Mouse (Mus musculus) heart, postnatal 0 days (tissue): ENCODE data around the gene Zfp945. TPM values are rescaled to one million over a fixed set of nuclear protein-coding genes. Genes with fewer than 3 reads are reported as not detected.

ENCODE experiments used
- ATAC-seq: fragments of 200-750 bp; cut with Nextera tagmentation; 2 replicates; pipeline ENCODE4 v1.8.0; 2017; ENCODE audit warnings: low read depth, moderate number of reproducible peaks, moderate library complexity; ENCODE audit not compliant: insufficient read depth
- DNase-seq: peaks from one replicate; pipeline ENCODE4 v3.0.0-alpha.2; 2016; ENCODE audit warnings: low spot score
- H3K27ac ChIP-seq: fragments of 300-500 bp; sonication (generic); 2 replicates; pipeline ENCODE4 v1.5.1; 2014; ENCODE audit warnings: low read depth, mild to moderate bottlenecking
- H3K27me3 ChIP-seq: fragments of 300-500 bp; sonication (generic); 2 replicates; pipeline ENCODE4 v1.6.1; 2014; ENCODE audit warnings: low read length, mixed read lengths; ENCODE audit not compliant: control insufficient read depth, insufficient read depth
- H3K36me3 ChIP-seq: fragments of 300-500 bp; sonication (generic); replicated peaks from 2 replicates; pipeline ENCODE4 v1.6.1; 2014; ENCODE audit warnings: low read length, mixed read lengths; ENCODE audit not compliant: control insufficient read depth, insufficient read depth
- H3K4me1 ChIP-seq: fragments of 300-500 bp; sonication (generic); 2 replicates; pipeline ENCODE4 v1.6.1; 2014; ENCODE audit warnings: antibody characterized with exemption; ENCODE audit not compliant: control insufficient read depth, insufficient read depth
- H3K4me2 ChIP-seq: fragments of 300-500 bp; sonication (generic); 2 replicates; pipeline ENCODE4 v1.6.1; 2014; ENCODE audit warnings: low read depth, mild to moderate bottlenecking, low read length, moderate library complexity
- H3K4me3 ChIP-seq: fragments of 300-500 bp; sonication (generic); 2 replicates; pipeline ENCODE4 v1.5.1; 2014; ENCODE audit warnings: low read depth, low read length
- H3K9ac ChIP-seq: fragments of 300-500 bp; sonication (generic); replicated peaks from 2 replicates; pipeline ENCODE4 v1.6.1; 2014; ENCODE audit warnings: low read depth, low read length, mixed read lengths
- H3K9me3 ChIP-seq: fragments of 300-500 bp; sonication (generic); replicated peaks from 2 replicates; pipeline ENCODE4 v1.6.1; 2016; ENCODE audit warnings: low read length; ENCODE audit not compliant: control insufficient read depth
- CTCF ChIP-seq: IDR thresholded peaks from 2 replicates; pipeline ENCODE4 v1.5.1; 2016; ENCODE audit warnings: antibody characterized with exemption, control low read depth, low read depth
- EP300 ChIP-seq: IDR thresholded peaks from 2 replicates; pipeline ENCODE4 v1.6.1; 2016; ENCODE audit warnings: antibody characterized with exemption, low read depth
- WGBS: fragments of 180-500 bp; shearing (Covaris S2); extraction: QIAGEN DNeasy Blood & Tissue Kit; methylation state at CpG from one replicate; pipeline ENCODE4 v1.1.7; 2014; 5-methylcytosine and 5-hydroxymethylcytosine counted together
- polyA plus RNA-seq: library from polyadenylated mRNA; unstranded; fragments of >200 nt; fragmentation: Nextera tagmentation; extraction: Ambion mirVana; gene quantifications from 2 replicates; pipeline ENCODE4 v1.2.1, GENCODE M21; 2015
- total RNA-seq: library from RNA; depleted of rRNA; stranded (reverse); fragments of >200 nt; gene quantifications from 2 replicates; pipeline ENCODE4 v1.2.3, GENCODE M21; 2014; ENCODE audit warnings: low replicate concordance; rRNA removed

The Zfp945 gene
- total and polyA plus RNA-seq, 2 experiments from 2014 or later = 14.9 to 15.6 TPM

DNA sequence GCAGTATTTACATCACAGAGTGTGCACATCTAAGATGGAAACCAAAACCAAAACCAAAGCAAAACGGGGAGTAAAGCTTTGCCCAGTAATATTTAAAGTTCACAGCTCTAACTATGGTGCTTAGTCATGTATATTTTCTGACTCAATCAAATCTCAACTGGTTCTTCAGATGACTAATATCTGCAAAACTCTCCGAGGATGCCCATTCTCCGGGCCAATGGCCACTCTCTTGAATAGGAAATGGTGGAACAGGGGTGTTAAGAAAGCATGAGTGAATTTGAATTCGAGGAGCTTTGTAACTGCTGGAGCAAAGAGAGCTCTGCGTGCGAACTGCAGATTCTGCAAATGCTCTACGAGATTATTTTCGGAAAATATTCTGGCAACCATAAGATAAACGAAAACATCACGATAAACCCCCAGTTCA, 501 bp downstream of the Zfp945 start:
- Histone ChIP-seq H3K36me3 (peaks cover 16% of the 10 kb centered on the region), H3K27ac (peak overlapping the region; percentile 91), H3K9me3 (no peaks in the 10 kb centered on the region), H3K27me3 (no peaks in the 10 kb centered on the region), H3K9ac (peak overlapping the region; percentile 66), H3K4me1 (peaks cover 14% of the 10 kb centered on the region), H3K4me3 (peak overlapping the region; percentile 83), H3K4me2 (peak overlapping the region; percentile 63)
- peak; percentile 17 for DNase-seq
- TF ChIP-seq CTCF = no peak
- no peak for TF ChIP-seq EP300
- 1% methylated on average over 10 of the region's 10 CpGs for WGBS
- 0 out of 2 replicates have a peak, but pooled peaks have one; percentile 39 for ATAC-seq

GRCm38 (mm10) chr17:22821166-22821565, 45.8 kb downstream of the Zfp945 start:
- no peaks in the 10 kb centered on the region for H3K36me3 ChIP-seq
- 56% methylated on average over 4 of the region's 4 CpGs for WGBS
- TF ChIP-seq EP300 = no peak

DNA sequence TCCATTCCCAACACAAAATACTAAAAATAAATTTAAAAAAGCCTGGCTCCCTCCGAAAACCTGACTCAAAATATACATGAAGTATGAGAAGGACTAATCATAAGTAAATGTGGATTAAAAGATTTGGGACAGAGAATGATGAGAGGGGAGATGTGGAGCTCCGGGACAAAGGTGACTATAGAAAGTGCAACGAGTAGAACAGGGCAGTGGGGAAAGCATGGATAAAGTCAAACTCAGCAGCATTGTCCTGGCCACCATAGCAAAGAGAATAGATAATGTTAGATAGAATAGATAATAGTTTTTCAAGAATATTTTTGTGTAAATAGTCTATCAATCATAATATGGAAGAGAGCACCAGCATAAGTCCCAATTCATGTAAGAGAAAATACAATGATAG, 48.7 kb downstream of the Zfp945 start:
- Histone ChIP-seq H3K36me3 (no peaks in the 10 kb centered on the region; the same call in 1 of the 2 replicates), H3K4me3 (peak overlapping the region; percentile 79)
- WGBS = 70% methylated on average over 3 of the region's 3 CpGs

More at GRCm38 (mm10) chr17:22821166-22821565, 45.8 kb downstream of the Zfp945 start:
- no peaks in the 10 kb centered on the region for H3K27me3 ChIP-seq
- no peak overlapping the region for H3K4me3 ChIP-seq
- no peak overlapping the region for H3K9ac ChIP-seq
- no peaks in the 10 kb centered on the region for H3K4me1 ChIP-seq
- no peak overlapping the region for H3K4me2 ChIP-seq
- no peaks in the 10 kb centered on the region for H3K9me3 ChIP-seq
- DNase-seq (no peak), ATAC-seq (no peak)
- no peak overlapping the region for H3K27ac ChIP-seq

GRCm38 (mm10) chr17:22817471-22818198, 49.3 kb downstream of the Zfp945 start:
- no peaks in the 10 kb centered on the region for H3K27me3 ChIP-seq
- WGBS = 2% methylated on average over 28 of the region's 28 CpGs
- no peaks in the 10 kb centered on the region; the same call in 1 of the 2 replicates for H3K36me3 ChIP-seq
- H3K4me2 ChIP-seq = peak overlapping the region; percentile 66
- DNase-seq (peak; percentile 87), ATAC-seq (peak; percentile 91)
- no peaks in the 10 kb centered on the region for H3K9me3 ChIP-seq
- H3K4me3 ChIP-seq = peak overlapping the region; percentile 79
- peak overlapping the region; percentile 82 for H3K9ac ChIP-seq
- H3K4me1 ChIP-seq = no peaks in the 10 kb centered on the region
- TF ChIP-seq CTCF (no peak), EP300 (no peak)
- H3K27ac ChIP-seq = peak overlapping the region; percentile 80

More for the DNA sequence above, 48.7 kb downstream of the Zfp945 start:
- Histone ChIP-seq H3K4me2 (peak overlapping the region; percentile 66), H3K9me3 (no peaks in the 10 kb centered on the region), H3K27me3 (no peaks in the 10 kb centered on the region), H3K4me1 (no peaks in the 10 kb centered on the region), H3K9ac (peak overlapping the region; percentile 82), H3K27ac (0 out of 2 replicates have a peak overlapping the region, but pooled peaks have one; percentile 80)
- DNase-seq (no peak), ATAC-seq (no peak)
- TF ChIP-seq CTCF (no peak), EP300 (no peak)

DNA sequence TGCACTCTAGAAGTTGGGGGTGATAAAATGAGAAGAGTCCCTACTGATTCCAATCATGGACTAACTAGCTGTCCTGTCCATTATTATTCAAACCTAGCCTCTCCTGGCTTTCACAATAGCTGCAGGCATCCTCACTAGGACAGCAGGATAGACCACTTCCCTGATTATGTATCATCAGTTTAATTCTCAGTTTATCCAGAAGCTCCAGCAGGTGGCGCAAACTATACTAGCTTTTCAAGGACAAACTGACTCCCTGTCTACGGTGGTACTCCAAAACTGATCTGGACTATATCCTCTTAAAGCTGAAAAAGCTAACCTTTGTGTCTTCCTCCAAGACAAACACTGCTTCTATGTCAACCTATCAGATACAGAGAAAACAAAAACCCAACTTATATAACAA, 67.2 kb downstream of the Zfp945 start:
- no peak overlapping the region for H3K9ac ChIP-seq
- no peaks in the 10 kb centered on the region for H3K4me1 ChIP-seq
- no peaks in the 10 kb centered on the region for H3K27me3 ChIP-seq
- 61% methylated on average over 2 of the region's 2 CpGs for WGBS
- H3K27ac ChIP-seq = no peak overlapping the region
- H3K9me3 ChIP-seq = no peaks in the 10 kb centered on the region
- ATAC-seq (no peak), DNase-seq (no peak)
- H3K4me2 ChIP-seq = no peak overlapping the region
- no peaks in the 10 kb centered on the region for H3K36me3 ChIP-seq
- TF ChIP-seq EP300 = no peak
- peak; percentile 28; the same call in 1 of the 2 replicates for TF ChIP-seq CTCF
- no peak overlapping the region for H3K4me3 ChIP-seq

Other genes starting within 250 kb of the Zfp945 start
- not detected in 2 replicates for gene Vmn2r113, start 75.8 kb upstream of the Zfp945 start, total RNA-seq
- not detected in 2 replicates for gene Vmn2r113, start 75.8 kb upstream of the Zfp945 start, polyA plus RNA-seq
- not detected in 2 replicates for gene Vmn2r-ps130, start 194.0 kb upstream of the Zfp945 start, total RNA-seq
- gene Vmn2r-ps130, start 194.0 kb upstream of the Zfp945 start, polyA plus RNA-seq = not detected in 2 replicates